Mouse (Mus musculus) embryonic facial prominence, embryonic 11.5 days (tissue): ENCODE results near the gene Ptbp2. TPM values are rescaled to one million over a fixed set of nuclear protein-coding genes. Genes with fewer than 3 reads are reported as not detected.
A peak's percentile ranks its signal among the peaks of the same experiment; 100 is the strongest.

Experiments used
- ATAC-seq: fragments of 200-750 bp; cut with Nextera tagmentation; replicated peaks from 2 replicates; pipeline ENCODE4 v1.8.0; 2017; ENCODE audit warnings: low read depth; ENCODE audit not compliant: insufficient number of reproducible peaks, low FRiP score, low TSS enrichment
- DNase-seq: peaks from one replicate; pipeline ENCODE4 v3.0.0-alpha.2; 2015; ENCODE audit warnings: low spot score
- H3K27ac ChIP-seq: fragments of 300-500 bp; sonication (generic); replicated peaks from 2 replicates; pipeline ENCODE4 v1.5.1; 2014; ENCODE audit warnings: mild to moderate bottlenecking, low read depth, low read length, control low read depth
- H3K27me3 ChIP-seq: fragments of 300-500 bp; sonication (generic); 2 replicates; pipeline ENCODE4 v1.6.1; 2014; ENCODE audit warnings: mild to moderate bottlenecking, low read length, moderate library complexity, mixed read lengths; ENCODE audit not compliant: control insufficient read depth, insufficient read depth
- H3K36me3 ChIP-seq: fragments of 300-500 bp; sonication (generic); replicated peaks from 2 replicates; pipeline ENCODE4 v1.6.1; 2014; ENCODE audit warnings: low read depth, mild to moderate bottlenecking, low read length, moderate library complexity, mixed read lengths; ENCODE audit not compliant: control insufficient read depth, insufficient read depth
- H3K4me1 ChIP-seq: fragments of 300-500 bp; sonication (generic); 2 replicates; pipeline ENCODE4 v1.6.1; 2014; ENCODE audit warnings: low read length, mixed read lengths; ENCODE audit not compliant: control insufficient read depth, insufficient read depth
- H3K4me2 ChIP-seq: fragments of 300-500 bp; sonication (generic); 2 replicates; pipeline ENCODE4 v1.6.1; 2014; ENCODE audit warnings: low read depth, mild to moderate bottlenecking, control low read depth, low read length, moderate library complexity
- H3K4me3 ChIP-seq: fragments of 300-500 bp; sonication (generic); 2 replicates; pipeline ENCODE4 v1.5.1; 2014; ENCODE audit warnings: low read depth, low read length, control low read depth
- H3K9ac ChIP-seq: fragments of 300-500 bp; sonication (generic); replicated peaks from 2 replicates; pipeline ENCODE4 v1.6.1; 2014; ENCODE audit warnings: mild to moderate bottlenecking, control low read depth, low read length
- H3K9me3 ChIP-seq: fragments of 300-500 bp; sonication (generic); replicated peaks from 2 replicates; pipeline ENCODE4 v1.6.1; 2016; ENCODE audit warnings: mild to moderate bottlenecking, low read length, inconsistent platforms, mixed read lengths; ENCODE audit not compliant: control insufficient read depth
- WGBS: fragments of 180-500 bp; shearing (Covaris S2); extraction: QIAGEN DNeasy Blood & Tissue Kit; methylation state at CpG from one replicate; pipeline ENCODE4 v1.1.7; 2014; 5-methylcytosine and 5-hydroxymethylcytosine counted together
- polyA plus RNA-seq: library from polyadenylated mRNA; unstranded; fragments of >200 nt; fragmentation: Nextera tagmentation; extraction: Ambion mirVana; gene quantifications from 2 replicates; pipeline ENCODE4 v1.2.1, GENCODE M21; 2014

Ptbp2 gene
- polyA plus RNA-seq, 1 experiment from 2014 or later, result 263 TPM

- no peak for DNase-seq
- WGBS, result 95% methylated on average over 2 of the region's 2 CpGs
- H3K36me3 ChIP-seq, result no peaks in the 10 kb centered on the region
- H3K4me3 ChIP-seq, result no peak overlapping the region
- no peaks in the 10 kb centered on the region for H3K27me3 ChIP-seq
- no peak overlapping the region for H3K4me2 ChIP-seq
- H3K9me3 ChIP-seq, result no peaks in the 10 kb centered on the region
- H3K27ac ChIP-seq, result no peak overlapping the region
- no peak for ATAC-seq
- H3K9ac ChIP-seq, result no peak overlapping the region
- H3K4me1 ChIP-seq, result no peaks in the 10 kb centered on the region
Measured at GRCm38 (mm10) chr3:119749140-119749539, 35.1 kb downstream of the Ptbp2 start.

GRCm38 (mm10) chr3:119746656-119747055 is 37.6 kb downstream of the Ptbp2 start:
- Histone ChIP-seq H3K9me3 (no peaks in the 10 kb centered on the region), H3K27me3 (no peaks in the 10 kb centered on the region), H3K9ac (no peak overlapping the region), H3K27ac (no peak overlapping the region), H3K4me1 (no peaks in the 10 kb centered on the region), H3K4me3 (no peak overlapping the region), H3K4me2 (no peak overlapping the region), H3K36me3 (no peaks in the 10 kb centered on the region)
- DNase-seq, result no peak
- ATAC-seq, result no peak
- WGBS, result 91% methylated on average over 2 of the region's 2 CpGs

- Histone ChIP-seq H3K27ac (no peak overlapping the region), H3K9me3 (no peaks in the 10 kb centered on the region), H3K27me3 (no peaks in the 10 kb centered on the region), H3K36me3 (no peaks in the 10 kb centered on the region), H3K9ac (no peak overlapping the region), H3K4me1 (no peaks in the 10 kb centered on the region), H3K4me2 (no peak overlapping the region), H3K4me3 (no peak overlapping the region)
- WGBS, result 83% methylated on average over 1 of the region's 1 CpGs
- ATAC-seq (no peak), DNase-seq (no peak)
Measured at GRCm38 (mm10) chr3:119745801-119746200, 38.5 kb downstream of the Ptbp2 start.

GRCm38 (mm10) chr3:119729863-119730262 is 54.4 kb downstream of the Ptbp2 start:
- DNase-seq, result no peak
- no peak overlapping the region for H3K27ac ChIP-seq
- ATAC-seq, result no peak
- no peak overlapping the region for H3K4me3 ChIP-seq
- H3K9me3 ChIP-seq, result no peaks in the 10 kb centered on the region
- H3K4me2 ChIP-seq, result no peak overlapping the region
- H3K36me3 ChIP-seq, result no peaks in the 10 kb centered on the region
- no peaks in the 10 kb centered on the region for H3K27me3 ChIP-seq
- WGBS, result 85% methylated on average over 2 of the region's 2 CpGs
- no peaks in the 10 kb centered on the region for H3K4me1 ChIP-seq
- H3K9ac ChIP-seq, result no peak overlapping the region

- Histone ChIP-seq H3K4me1 (no peaks in the 10 kb centered on the region), H3K27ac (no peak overlapping the region), H3K4me2 (no peak overlapping the region), H3K9me3 (no peaks in the 10 kb centered on the region), H3K4me3 (no peak overlapping the region), H3K36me3 (no peaks in the 10 kb centered on the region), H3K9ac (no peak overlapping the region), H3K27me3 (no peaks in the 10 kb centered on the region)
- peak; percentile 63; the same call in 1 of the 2 replicates for ATAC-seq
- no peak for DNase-seq
- 95% methylated on average over 5 of the region's 5 CpGs for WGBS
Measured at GRCm38 (mm10) chr3:119712066-119712465, 72.2 kb downstream of the Ptbp2 start.

GRCm38 (mm10) chr3:119711503-119711902 is 72.8 kb downstream of the Ptbp2 start:
- Histone ChIP-seq H3K4me1 (no peaks in the 10 kb centered on the region), H3K4me2 (no peak overlapping the region), H3K27me3 (no peaks in the 10 kb centered on the region), H3K36me3 (no peaks in the 10 kb centered on the region), H3K4me3 (no peak overlapping the region), H3K9ac (no peak overlapping the region), H3K9me3 (no peaks in the 10 kb centered on the region), H3K27ac (no peak overlapping the region)
- ATAC-seq (peak; percentile 48; the same call in 1 of the 2 replicates), DNase-seq (no peak)
- WGBS, result 95% methylated on average over 3 of the region's 3 CpGs

GRCm38 (mm10) chr3:119701467-119701866 is 82.8 kb downstream of the Ptbp2 start:
- no peak overlapping the region for H3K4me3 ChIP-seq
- H3K9me3 ChIP-seq, result no peaks in the 10 kb centered on the region
- no peak overlapping the region for H3K4me2 ChIP-seq
- ATAC-seq (no peak), DNase-seq (no peak)
- no peaks in the 10 kb centered on the region for H3K4me1 ChIP-seq
- 68% methylated on average over 3 of the region's 3 CpGs for WGBS
- no peak overlapping the region for H3K9ac ChIP-seq
- H3K27me3 ChIP-seq, result no peaks in the 10 kb centered on the region
- H3K27ac ChIP-seq, result no peak overlapping the region
- no peaks in the 10 kb centered on the region for H3K36me3 ChIP-seq

GRCm38 (mm10) chr3:119684741-119685140 is 99.5 kb downstream of the Ptbp2 start:
- DNase-seq (no peak), ATAC-seq (no peak)
- Histone ChIP-seq H3K9ac (no peak overlapping the region), H3K36me3 (no peaks in the 10 kb centered on the region), H3K4me1 (no peaks in the 10 kb centered on the region), H3K9me3 (no peaks in the 10 kb centered on the region), H3K4me3 (no peak overlapping the region), H3K4me2 (no peak overlapping the region), H3K27me3 (no peaks in the 10 kb centered on the region), H3K27ac (no peak overlapping the region)
- WGBS, result 59% methylated on average over 6 of the region's 6 CpGs
